Mouse (Mus musculus): Measurements from ENCODE around the gene Cfap97d2. TPM values are rescaled to one million over a fixed set of nuclear protein-coding genes. Genes with fewer than 3 reads are reported as not detected.

Gene Cfap97d2
- polyA plus RNA-seq, 1 experiment from 2014 or later = 0.12 TPM

- H3K4me2 ChIP-seq (replicated peaks; ENCODE audit: low read depth, low read length) = no peak overlapping the region
- H3K9ac ChIP-seq (replicated peaks; ENCODE audit: low read depth, low read length) = no peak overlapping the region
- no peak overlapping the region for H3K4me3 ChIP-seq (ENCODE audit: low read depth, low read length)
- H3K4me1 ChIP-seq (ENCODE audit: control insufficient read depth, insufficient read depth, low read length) = peaks cover 10% of the 10 kb centered on the region; the same call in 1 of the 2 replicates
- no peak for ATAC-seq (ENCODE audit: insufficient number of reproducible peaks, insufficient read depth, low FRiP score, low read depth)
- no peaks in the 10 kb centered on the region for H3K27me3 ChIP-seq (ENCODE audit: control insufficient read depth, insufficient read depth, low read length)
- H3K36me3 ChIP-seq (ENCODE audit: control insufficient read depth, insufficient read depth, low read length) = no peaks in the 10 kb centered on the region
- no peaks in the 10 kb centered on the region for H3K9me3 ChIP-seq (ENCODE audit: control insufficient read depth, low read depth, low read length)
- H3K27ac ChIP-seq (ENCODE audit: low read length) = no peak overlapping the region
- 56% methylated on average over 3 of the region's 3 CpGs for WGBS
Observed at GRCm38 (mm10) chr8:13698281-13698680, 7.4 kb upstream of the Cfap97d2 start.

- Histone ChIP-seq H3K27me3 (ENCODE audit: control insufficient read depth, insufficient read depth, low read length) (no peaks in the 10 kb centered on the region), H3K9me3 (ENCODE audit: control insufficient read depth, low read depth, low read length) (no peaks in the 10 kb centered on the region), H3K9ac (replicated peaks; ENCODE audit: low read depth, low read length) (no peak overlapping the region), H3K27ac (ENCODE audit: low read length) (no peak overlapping the region), H3K4me3 (ENCODE audit: low read depth, low read length) (no peak overlapping the region), H3K4me1 (ENCODE audit: control insufficient read depth, insufficient read depth, low read length) (peaks cover 10% of the 10 kb centered on the region; the same call in 1 of the 2 replicates), H3K36me3 (ENCODE audit: control insufficient read depth, insufficient read depth, low read length) (no peaks in the 10 kb centered on the region), H3K4me2 (replicated peaks; ENCODE audit: low read depth, low read length) (no peak overlapping the region)
- no peak for ATAC-seq (ENCODE audit: insufficient number of reproducible peaks, insufficient read depth, low FRiP score, low read depth)
- 75% methylated on average over 5 of the region's 5 CpGs for WGBS
Observed at GRCm38 (mm10) chr8:13699323-13699949, 6.3 kb upstream of the Cfap97d2 start.

- Histone ChIP-seq H3K9me3 (ENCODE audit: control insufficient read depth, low read depth, low read length) (no peaks in the 10 kb centered on the region), H3K27ac (ENCODE audit: low read length) (no peak overlapping the region), H3K36me3 (ENCODE audit: control insufficient read depth, insufficient read depth, low read length) (no peaks in the 10 kb centered on the region), H3K4me3 (ENCODE audit: low read depth, low read length) (no peak overlapping the region), H3K27me3 (ENCODE audit: control insufficient read depth, insufficient read depth, low read length) (no peaks in the 10 kb centered on the region), H3K4me1 (ENCODE audit: control insufficient read depth, insufficient read depth, low read length) (peaks cover 2% of the 10 kb centered on the region; the same call in 1 of the 2 replicates), H3K9ac (replicated peaks; ENCODE audit: low read depth, low read length) (no peak overlapping the region), H3K4me2 (replicated peaks; ENCODE audit: low read depth, low read length) (no peak overlapping the region)
- 51% methylated on average over 4 of the region's 4 CpGs for WGBS
- no peak for ATAC-seq (ENCODE audit: insufficient number of reproducible peaks, insufficient read depth, low FRiP score, low read depth)
Observed at GRCm38 (mm10) chr8:13702755-13703154, 2.9 kb upstream of the Cfap97d2 start.

GRCm38 (mm10) chr8:13703756-13704155 lies 1.9 kb upstream of the Cfap97d2 start:
- ATAC-seq (ENCODE audit: insufficient number of reproducible peaks, insufficient read depth, low FRiP score, low read depth) = no peak
- H3K4me3 ChIP-seq (ENCODE audit: low read depth, low read length) = no peak overlapping the region
- no peaks in the 10 kb centered on the region for H3K9me3 ChIP-seq (ENCODE audit: control insufficient read depth, low read depth, low read length)
- no peaks in the 10 kb centered on the region for H3K27me3 ChIP-seq (ENCODE audit: control insufficient read depth, insufficient read depth, low read length)
- peaks cover 2% of the 10 kb centered on the region; the same call in 1 of the 2 replicates for H3K4me1 ChIP-seq (ENCODE audit: control insufficient read depth, insufficient read depth, low read length)
- no peak overlapping the region for H3K27ac ChIP-seq (ENCODE audit: low read length)
- 91% methylated on average over 6 of the region's 6 CpGs for WGBS
- no peaks in the 10 kb centered on the region for H3K36me3 ChIP-seq (ENCODE audit: control insufficient read depth, insufficient read depth, low read length)
- H3K9ac ChIP-seq (replicated peaks; ENCODE audit: low read depth, low read length) = no peak overlapping the region
- no peak overlapping the region for H3K4me2 ChIP-seq (replicated peaks; ENCODE audit: low read depth, low read length)

- H3K9ac ChIP-seq (replicated peaks; ENCODE audit: low read depth, low read length) = no peak overlapping the region
- peaks cover 2% of the 10 kb centered on the region; the same call in 1 of the 2 replicates for H3K4me1 ChIP-seq (ENCODE audit: control insufficient read depth, insufficient read depth, low read length)
- WGBS = 83% methylated on average over 4 of the region's 4 CpGs
- no peak overlapping the region for H3K4me3 ChIP-seq (ENCODE audit: low read depth, low read length)
- H3K27ac ChIP-seq (ENCODE audit: low read length) = no peak overlapping the region
- H3K4me2 ChIP-seq (replicated peaks; ENCODE audit: low read depth, low read length) = no peak overlapping the region
- H3K27me3 ChIP-seq (ENCODE audit: control insufficient read depth, insufficient read depth, low read length) = no peaks in the 10 kb centered on the region
- no peaks in the 10 kb centered on the region for H3K36me3 ChIP-seq (ENCODE audit: control insufficient read depth, insufficient read depth, low read length)
- ATAC-seq (ENCODE audit: insufficient number of reproducible peaks, insufficient read depth, low FRiP score, low read depth) = no peak
- H3K9me3 ChIP-seq (ENCODE audit: control insufficient read depth, low read depth, low read length) = no peaks in the 10 kb centered on the region
Observed at GRCm38 (mm10) chr8:13704301-13704700, 1.4 kb upstream of the Cfap97d2 start.

- Histone ChIP-seq H3K4me3 (ENCODE audit: low read depth, low read length) (no peak overlapping the region), H3K9ac (replicated peaks; ENCODE audit: low read depth, low read length) (no peak overlapping the region), H3K9me3 (ENCODE audit: control insufficient read depth, low read depth, low read length) (no peaks in the 10 kb centered on the region), H3K36me3 (ENCODE audit: control insufficient read depth, insufficient read depth, low read length) (no peaks in the 10 kb centered on the region), H3K4me1 (ENCODE audit: control insufficient read depth, insufficient read depth, low read length) (peaks cover 2% of the 10 kb centered on the region; the same call in 1 of the 2 replicates), H3K27ac (ENCODE audit: low read length) (no peak overlapping the region), H3K4me2 (replicated peaks; ENCODE audit: low read depth, low read length) (no peak overlapping the region), H3K27me3 (ENCODE audit: control insufficient read depth, insufficient read depth, low read length) (no peaks in the 10 kb centered on the region)
- WGBS = 84% methylated on average over 5 of the region's 5 CpGs
- no peak for ATAC-seq (ENCODE audit: insufficient number of reproducible peaks, insufficient read depth, low FRiP score, low read depth)
Observed at GRCm38 (mm10) chr8:13706918-13707317, 1.2 kb downstream of the Cfap97d2 start.

- no peak for ATAC-seq (ENCODE audit: insufficient number of reproducible peaks, insufficient read depth, low FRiP score, low read depth)
- no peaks in the 10 kb centered on the region for H3K27me3 ChIP-seq (ENCODE audit: control insufficient read depth, insufficient read depth, low read length)
- H3K9ac ChIP-seq (replicated peaks; ENCODE audit: low read depth, low read length) = no peak overlapping the region
- no peaks in the 10 kb centered on the region for H3K36me3 ChIP-seq (ENCODE audit: control insufficient read depth, insufficient read depth, low read length)
- no peak overlapping the region for H3K4me3 ChIP-seq (ENCODE audit: low read depth, low read length)
- no peak overlapping the region for H3K4me2 ChIP-seq (replicated peaks; ENCODE audit: low read depth, low read length)
- no peak overlapping the region for H3K27ac ChIP-seq (ENCODE audit: low read length)
- 90% methylated on average over 5 of the region's 5 CpGs for WGBS
- H3K4me1 ChIP-seq (ENCODE audit: control insufficient read depth, insufficient read depth, low read length) = no peaks in the 10 kb centered on the region
- H3K9me3 ChIP-seq (ENCODE audit: control insufficient read depth, low read depth, low read length) = no peaks in the 10 kb centered on the region
Observed at GRCm38 (mm10) chr8:13708514-13708913, 2.8 kb downstream of the Cfap97d2 start.

GRCm38 (mm10) chr8:13718980-13719379 lies 13.3 kb downstream of the Cfap97d2 start:
- Histone ChIP-seq H3K9ac (replicated peaks; ENCODE audit: low read depth, low read length) (no peak overlapping the region), H3K9me3 (ENCODE audit: control insufficient read depth, low read depth, low read length) (no peaks in the 10 kb centered on the region), H3K4me3 (ENCODE audit: low read depth, low read length) (no peak overlapping the region), H3K27ac (ENCODE audit: low read length) (no peak overlapping the region), H3K4me2 (replicated peaks; ENCODE audit: low read depth, low read length) (no peak overlapping the region), H3K27me3 (ENCODE audit: control insufficient read depth, insufficient read depth, low read length) (no peaks in the 10 kb centered on the region), H3K36me3 (ENCODE audit: control insufficient read depth, insufficient read depth, low read length) (no peaks in the 10 kb centered on the region), H3K4me1 (ENCODE audit: control insufficient read depth, insufficient read depth, low read length) (no peaks in the 10 kb centered on the region)
- ATAC-seq (ENCODE audit: insufficient number of reproducible peaks, insufficient read depth, low FRiP score, low read depth) = no peak
- WGBS = 90% methylated on average over 8 of the region's 8 CpGs

- H3K4me3 ChIP-seq (ENCODE audit: low read depth, low read length) = no peak overlapping the region
- no peak overlapping the region for H3K4me2 ChIP-seq (replicated peaks; ENCODE audit: low read depth, low read length)
- no peaks in the 10 kb centered on the region for H3K9me3 ChIP-seq (ENCODE audit: control insufficient read depth, low read depth, low read length)
- H3K27me3 ChIP-seq (ENCODE audit: control insufficient read depth, insufficient read depth, low read length) = no peaks in the 10 kb centered on the region
- no peak overlapping the region for H3K9ac ChIP-seq (replicated peaks; ENCODE audit: low read depth, low read length)
- H3K4me1 ChIP-seq (ENCODE audit: control insufficient read depth, insufficient read depth, low read length) = no peaks in the 10 kb centered on the region
- H3K27ac ChIP-seq (ENCODE audit: low read length) = no peak overlapping the region
- H3K36me3 ChIP-seq (ENCODE audit: control insufficient read depth, insufficient read depth, low read length) = no peaks in the 10 kb centered on the region
- no peak for ATAC-seq (ENCODE audit: insufficient number of reproducible peaks, insufficient read depth, low FRiP score, low read depth)
Observed at GRCm38 (mm10) chr8:13725722-13726121, 20.0 kb downstream of the Cfap97d2 start.

Data from stomach, embryonic 14.5 days (tissue).